Mouse (Mus musculus) lung, postnatal 0 days (tissue): Measurements from ENCODE around the gene Gm11549. TPM values are rescaled to one million over a fixed set of nuclear protein-coding genes. Genes with fewer than 3 reads are reported as not detected.

ENCODE experiments used
- ATAC-seq: fragments of 200-750 bp; cut with Nextera tagmentation; 2 replicates; pipeline ENCODE4 v1.8.0; 2017; ENCODE audit warnings: moderate library complexity
- DNase-seq: peaks from one replicate; pipeline ENCODE4 v3.0.0-alpha.2; 2016; ENCODE audit warnings: low spot score
- H3K27ac ChIP-seq: fragments of 300-500 bp; sonication (generic); 2 replicates; pipeline ENCODE4 v1.5.1; 2014; ENCODE audit warnings: antibody characterized with exemption, mild to moderate bottlenecking, low read length, mixed read lengths
- H3K27me3 ChIP-seq: fragments of 300-500 bp; sonication (generic); replicated peaks from 2 replicates; pipeline ENCODE4 v1.6.1; 2014; ENCODE audit warnings: low read length, mixed read lengths; ENCODE audit not compliant: insufficient read depth
- H3K36me3 ChIP-seq: fragments of 300-500 bp; sonication (generic); 2 replicates; pipeline ENCODE4 v1.6.1; 2014; ENCODE audit warnings: low read length, mixed read lengths; ENCODE audit not compliant: insufficient read depth
- H3K4me1 ChIP-seq: fragments of 300-500 bp; sonication (generic); 2 replicates; pipeline ENCODE4 v1.6.1; 2014; ENCODE audit warnings: antibody characterized with exemption, low read depth, low read length, mixed read lengths; ENCODE audit not compliant: insufficient read depth
- H3K4me2 ChIP-seq: fragments of 300-500 bp; sonication (generic); replicated peaks from 2 replicates; pipeline ENCODE4 v1.6.1; 2014; ENCODE audit warnings: low read depth, mild to moderate bottlenecking, low read length, moderate library complexity, mixed read lengths
- H3K4me3 ChIP-seq: fragments of 300-500 bp; sonication (generic); 2 replicates; pipeline ENCODE4 v1.5.1; 2014; ENCODE audit warnings: low read depth, low read length
- H3K9ac ChIP-seq: fragments of 300-500 bp; sonication (generic); replicated peaks from 2 replicates; pipeline ENCODE4 v1.6.1; 2014; ENCODE audit warnings: low read depth, mild to moderate bottlenecking
- H3K9me3 ChIP-seq: fragments of 300-500 bp; sonication (generic); 2 replicates; pipeline ENCODE4 v1.6.1; 2016; ENCODE audit warnings: low read length, mixed read lengths
- CTCF ChIP-seq: IDR thresholded peaks from 2 replicates; pipeline ENCODE4 v1.5.1; 2016; ENCODE audit warnings: antibody characterized with exemption, mild to moderate bottlenecking
- EP300 ChIP-seq: IDR thresholded peaks from 2 replicates; pipeline ENCODE4 v1.6.1; 2016; ENCODE audit warnings: antibody characterized with exemption, mild to moderate bottlenecking, control low read depth
- WGBS: fragments of 180-500 bp; shearing (Covaris S2); extraction: QIAGEN DNeasy Blood & Tissue Kit; methylation state at CpG from one replicate; pipeline ENCODE4 v1.1.7; 2014; 5-methylcytosine and 5-hydroxymethylcytosine counted together
- polyA plus RNA-seq: library from polyadenylated mRNA; unstranded; fragments of >200 nt; fragmentation: Nextera tagmentation; extraction: Ambion mirVana; gene quantifications from 2 replicates; pipeline ENCODE4 v1.2.1, GENCODE M21; 2015

The Gm11549 gene
- polyA plus RNA-seq, 1 experiment from 2014 or later, result not detected

- Histone ChIP-seq H3K4me3 (no peak overlapping the region), H3K9me3 (no peaks in the 10 kb centered on the region), H3K4me1 (no peaks in the 10 kb centered on the region), H3K36me3 (no peaks in the 10 kb centered on the region), H3K9ac (no peak overlapping the region), H3K27ac (no peak overlapping the region), H3K27me3 (no peaks in the 10 kb centered on the region), H3K4me2 (no peak overlapping the region)
- 75% methylated on average over 6 of the region's 6 CpGs for WGBS
- DNase-seq (no peak), ATAC-seq (no peak)
- no peak for TF ChIP-seq EP300
- TF ChIP-seq CTCF, result no peak
Measured at GRCm38 (mm10) chr3:36488899-36489589, 32.6 kb downstream of the Gm11549 start.

- Histone ChIP-seq H3K9ac (no peak overlapping the region), H3K27ac (no peak overlapping the region), H3K4me3 (no peak overlapping the region), H3K27me3 (no peaks in the 10 kb centered on the region), H3K4me2 (no peak overlapping the region), H3K9me3 (no peaks in the 10 kb centered on the region), H3K36me3 (no peaks in the 10 kb centered on the region), H3K4me1 (0 out of 2 replicates have a peak, but pooled peaks cover under 1% of the 10 kb centered on the region)
- DNase-seq (no peak), ATAC-seq (no peak)
- WGBS, result 54% methylated on average over 1 of the region's 1 CpGs
- TF ChIP-seq CTCF (no peak), EP300 (no peak)
Measured at GRCm38 (mm10) chr3:36488367-36488766, 33.2 kb downstream of the Gm11549 start.

GRCm38 (mm10) chr3:36486881-36487280 is 34.7 kb downstream of the Gm11549 start:
- H3K27ac ChIP-seq, result no peak overlapping the region
- H3K9me3 ChIP-seq, result no peaks in the 10 kb centered on the region
- H3K4me3 ChIP-seq, result no peak overlapping the region
- peaks cover 8% of the 10 kb centered on the region; the same call in 1 of the 2 replicates for H3K4me1 ChIP-seq
- WGBS, result 86% methylated on average over 6 of the region's 6 CpGs
- H3K9ac ChIP-seq, result no peak overlapping the region
- no peak overlapping the region for H3K4me2 ChIP-seq
- no peaks in the 10 kb centered on the region for H3K36me3 ChIP-seq
- no peaks in the 10 kb centered on the region for H3K27me3 ChIP-seq
- TF ChIP-seq EP300 (no peak), CTCF (no peak)
- ATAC-seq, result no peak
- no peak for DNase-seq

GRCm38 (mm10) chr3:36486176-36486575 is 35.4 kb downstream of the Gm11549 start:
- no peak overlapping the region for H3K4me2 ChIP-seq
- no peaks in the 10 kb centered on the region for H3K27me3 ChIP-seq
- no peak for DNase-seq
- 46% methylated on average over 6 of the region's 6 CpGs for WGBS
- no peaks in the 10 kb centered on the region for H3K36me3 ChIP-seq
- no peak for ATAC-seq
- H3K9me3 ChIP-seq, result no peaks in the 10 kb centered on the region
- peaks cover 12% of the 10 kb centered on the region; the same call in 1 of the 2 replicates for H3K4me1 ChIP-seq
- TF ChIP-seq CTCF (no peak), EP300 (no peak)
- no peak overlapping the region for H3K9ac ChIP-seq
- no peak overlapping the region for H3K27ac ChIP-seq
- H3K4me3 ChIP-seq, result no peak overlapping the region

GRCm38 (mm10) chr3:36484292-36484691 is 37.3 kb downstream of the Gm11549 start:
- WGBS, result 94% methylated on average over 4 of the region's 4 CpGs
- DNase-seq (no peak), ATAC-seq (no peak)
- no peak overlapping the region for H3K9ac ChIP-seq
- TF ChIP-seq EP300 (no peak), CTCF (no peak)
- no peak overlapping the region for H3K27ac ChIP-seq
- peaks cover 12% of the 10 kb centered on the region; the same call in 1 of the 2 replicates for H3K4me1 ChIP-seq
- no peak overlapping the region for H3K4me3 ChIP-seq
- no peaks in the 10 kb centered on the region for H3K9me3 ChIP-seq
- no peaks in the 10 kb centered on the region for H3K36me3 ChIP-seq
- H3K4me2 ChIP-seq, result no peak overlapping the region
- H3K27me3 ChIP-seq, result no peaks in the 10 kb centered on the region

- no peak for TF ChIP-seq CTCF
- TF ChIP-seq EP300, result no peak
- Histone ChIP-seq H3K4me3 (no peak overlapping the region), H3K9me3 (no peaks in the 10 kb centered on the region), H3K27ac (no peak overlapping the region), H3K4me2 (no peak overlapping the region; the same call in 1 of the 2 replicates), H3K36me3 (no peaks in the 10 kb centered on the region), H3K4me1 (peaks cover 12% of the 10 kb centered on the region; the same call in 1 of the 2 replicates), H3K9ac (no peak overlapping the region), H3K27me3 (no peaks in the 10 kb centered on the region)
- DNase-seq, result peak; percentile 53
- no peak for ATAC-seq
- 18% methylated on average over 9 of the region's 9 CpGs for WGBS
Measured at GRCm38 (mm10) chr3:36482940-36483339, 38.7 kb downstream of the Gm11549 start.
